Mouse (Mus musculus): ENCODE results near the gene Ggnbp2. TPM values are rescaled to one million over a fixed set of nuclear protein-coding genes. Genes with fewer than 3 reads are reported as not detected.

Gene Ggnbp2
- total RNA-seq, 2 experiments from 2014 or later = 66.6 to 71.7 TPM

GRCm38 (mm10) chr11:84825261-84825807 is 45.3 kb downstream of the Ggnbp2 start:
- no peak for DNase-seq

- DNase-seq = peak in 1 of 2 experiments; percentile 27
These were observed 47.1 kb downstream of the Ggnbp2 start for GRCm38 (mm10) chr11:84823484-84823897.

GRCm38 (mm10) chr11:84822487-84822886 is 48.1 kb downstream of the Ggnbp2 start:
- no peak for DNase-seq

GRCm38 (mm10) chr11:84821131-84821770 is 49.4 kb downstream of the Ggnbp2 start:
- DNase-seq = no peak

- peak; percentile 98 to 99 for DNase-seq
These were observed 51.5 kb downstream of the Ggnbp2 start, which contains the start of gene Mrm1 for GRCm38 (mm10) chr11:84818961-84819692. Mrm1 (minus strand) TSS chr11:84819515.

- DNase-seq = peak; percentile 89 to 90
These were observed 52.3 kb downstream of the Ggnbp2 start for GRCm38 (mm10) chr11:84818085-84818960.

- DNase-seq = peak in 1 of 2 experiments; percentile 42
These were observed 53.3 kb downstream of the Ggnbp2 start for GRCm38 (mm10) chr11:84817362-84817761.

GRCm38 (mm10) chr11:84813724-84814510 is 56.7 kb downstream of the Ggnbp2 start:
- peak; percentile 69 to 72 for DNase-seq

GRCm38 (mm10) chr11:84804373-84804772 is 66.2 kb downstream of the Ggnbp2 start:
- DNase-seq = peak; percentile 55 to 56

- peak; percentile 70 to 75 for DNase-seq
These were observed 72.8 kb downstream of the Ggnbp2 start for GRCm38 (mm10) chr11:84797627-84798353.

GRCm38 (mm10) chr11:84797026-84797425 is 73.6 kb downstream of the Ggnbp2 start:
- DNase-seq = no peak

GRCm38 (mm10) chr11:84794496-84795113 is 76.0 kb downstream of the Ggnbp2 start:
- DNase-seq = peak; percentile 72 to 75

- DNase-seq = no peak
These were observed 77.1 kb downstream of the Ggnbp2 start for GRCm38 (mm10) chr11:84793545-84793944.

- DNase-seq = no peak
These were observed 80.2 kb downstream of the Ggnbp2 start for GRCm38 (mm10) chr11:84790383-84790782.

Small RNA genes lying within 50 kb of the gene (microRNA-seq; reads per million reads assigned to microRNA genes)
- not detected for gene Gm23564

Other genes starting within 250 kb of the Ggnbp2 start
- 10 to 100 TPM; 14.7 to 22.1 TPM for gene Mrm1, start 51.3 kb downstream of the Ggnbp2 start, total RNA-seq (2021)
- gene Dhrs11, start 41.8 kb downstream of the Ggnbp2 start, total RNA-seq (2021) = 10 to 100 TPM; 36.4 to 45.0 TPM
- gene Myo19, start 9.3 kb upstream of the Ggnbp2 start, total RNA-seq (2021) = 10 to 100 TPM; 10.2 to 13.9 TPM
- 10 to 100 TPM in 1 of 2 experiments, 1 to 10 TPM in 1; 9.1 to 10.3 TPM for gene Pigw, start 9.5 kb upstream of the Ggnbp2 start, total RNA-seq (2021)
- gene Znhit3, start 45.5 kb upstream of the Ggnbp2 start, total RNA-seq (2021) = 10 to 100 TPM; 12.0 to 15.3 TPM
- 10 to 100 TPM in 1 of 2 experiments, 1 to 10 TPM in 1; 7.3 to 11.7 TPM for gene Car4, start 87.0 kb upstream of the Ggnbp2 start, total RNA-seq (2021)